Mouse (Mus musculus) brain, adult 2 months (tissue): ENCODE measurements at regions not wholly inside any gene's neighbourhood (a gene's known extent, or its start where the extent isn't known, plus 50 kb on each side); places are given as distances from the start of the nearest gene placed in this dataset.

Experiments used
- DNase-seq: peaks from one replicate; pipeline ENCODE4 v3.0.0; 2011; ENCODE audit warnings: low read depth, low spot score

DNA sequence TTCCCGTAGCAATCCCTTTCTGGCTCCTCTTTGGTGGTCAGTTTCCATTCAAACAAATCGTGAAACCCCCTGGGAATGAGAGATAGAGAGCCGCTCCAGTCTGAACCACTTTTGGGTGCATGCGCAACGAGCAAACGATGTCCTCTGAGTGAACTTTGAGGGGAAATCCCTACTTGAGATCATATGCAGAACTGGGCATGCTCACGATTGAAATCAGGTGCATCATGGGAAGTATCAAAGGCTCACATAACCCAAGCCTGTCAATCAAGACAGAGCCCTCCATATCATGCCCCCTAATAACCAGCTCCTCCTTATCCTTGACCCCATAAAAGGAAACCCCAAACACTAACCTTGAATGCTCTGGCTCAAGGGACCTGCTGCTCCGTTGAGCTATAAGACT, 59.1 kb upstream of the Dio3 start:
- no peak for DNase-seq

- no peak for DNase-seq
Measured at GRCm38 (mm10) chr12:110220516-110220915, 58.4 kb upstream of the Dio3 start.

DNA sequence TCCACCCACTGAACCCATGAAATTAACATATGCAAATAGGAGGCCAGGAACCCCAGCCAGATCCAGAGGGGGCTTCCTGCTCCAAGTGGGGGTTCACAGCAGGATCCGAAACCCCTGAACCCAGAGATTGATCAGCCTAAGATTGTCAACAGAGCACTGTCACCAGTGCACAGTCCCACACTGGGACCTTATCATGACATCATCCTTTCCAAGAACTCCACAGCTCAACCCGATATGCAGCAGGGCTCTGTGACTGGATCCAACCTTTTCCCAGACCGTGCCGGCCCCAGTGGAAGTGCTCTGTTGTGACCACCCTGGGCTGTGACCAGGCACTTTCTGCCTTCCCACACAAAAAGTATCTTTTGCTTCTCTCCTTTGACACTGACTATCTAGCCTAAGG, 57.7 kb upstream of the Dio3 start:
- DNase-seq = no peak

- DNase-seq = no peak
Measured at GRCm38 (mm10) chr12:110221679-110222078, 57.2 kb upstream of the Dio3 start.

- peak; percentile 10 for DNase-seq
Measured at GRCm38 (mm10) chr12:110224250-110224649, 54.6 kb upstream of the Dio3 start.

DNA sequence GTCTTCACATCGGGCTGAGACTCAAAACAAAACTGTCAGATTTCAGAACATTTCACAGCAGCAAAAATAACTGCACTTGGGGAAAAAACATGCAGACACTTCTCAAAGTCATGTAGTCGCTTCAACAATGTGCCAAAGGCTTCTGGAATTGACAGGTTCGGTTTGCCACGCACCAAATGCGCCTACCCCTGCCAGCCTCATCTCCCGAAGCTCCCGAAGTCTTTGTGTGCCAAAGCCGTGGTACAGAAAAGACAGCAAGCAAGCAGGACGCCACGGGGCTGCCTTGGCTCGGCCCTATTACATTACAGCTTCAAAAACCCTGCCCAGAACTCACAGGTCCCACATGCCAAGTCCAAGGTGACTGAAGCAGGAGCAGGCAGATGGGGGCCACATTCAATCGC, 50.9 kb upstream of the Dio3 start:
- peak; percentile 84 for DNase-seq
